Mouse (Mus musculus) liver, embryonic 14.5 days (tissue): Measurements from ENCODE around the gene Sox2.

ENCODE experiments used
- CTCF ChIP-seq: IDR thresholded peaks from 2 replicates; pipeline ENCODE4 v1.5.1; 2016; ENCODE audit warnings: antibody characterized with exemption, low read depth, control low read depth
- EP300 ChIP-seq: IDR thresholded peaks from 2 replicates; pipeline ENCODE4 v1.6.1; 2016; ENCODE audit warnings: antibody characterized with exemption, low read depth

- TF ChIP-seq CTCF (no peak), EP300 (no peak)
Observed at GRCm38 (mm10) chr3:34667881-34668817, 17.9 kb downstream of the Sox2 start.
